Mouse (Mus musculus) megakaryocyte, embryonic 14.5 days (primary cell): ENCODE data around the gene Eid2. TPM values are rescaled to one million over a fixed set of nuclear protein-coding genes. Genes with fewer than 3 reads are reported as not detected.

Experiments used
- H3K27me3 ChIP-seq: replicated peaks from 2 replicates; pipeline ENCODE3; 2012; ENCODE audit warnings: inconsistent platforms
- H3K36me3 ChIP-seq: replicated peaks from 2 replicates; pipeline ENCODE3; 2012; ENCODE audit warnings: low read length, inconsistent platforms, mixed read lengths
- H3K4me1 ChIP-seq: 2 replicates; pipeline ENCODE4 v1.6.1; 2012; ENCODE audit warnings: inconsistent platforms
- H3K4me3 ChIP-seq: replicated peaks from 2 replicates; pipeline ENCODE3; 2012; ENCODE audit warnings: moderate library complexity, mild to moderate bottlenecking, inconsistent platforms
- H3K9me3 ChIP-seq: 2 replicates; pipeline ENCODE4 v1.6.1; 2012; ENCODE audit warnings: inconsistent platforms
- FLI1 ChIP-seq: IDR thresholded peaks from 2 replicates; pipeline ENCODE4 v1.6.1; 2012; ENCODE audit warnings: low read length, inconsistent platforms, mixed read lengths
- GATA1 ChIP-seq: IDR thresholded peaks from 3 replicates; pipeline ENCODE4 v1.6.1; 2012; ENCODE audit warnings: mixed read lengths, low read length, inconsistent platforms, borderline replicate concordance
- polyA plus RNA-seq: library from polyadenylated mRNA; stranded (reverse); fragments of >175 nt; gene quantifications from 2 replicates; pipeline ENCODE4 v1.2.3, GENCODE M21; 2012; ENCODE audit warnings: low replicate concordance; ENCODE audit not compliant: insufficient read depth

Gene Eid2
- polyA plus RNA-seq, 1 experiment = 8.1 TPM

- peaks cover 15% of the 10 kb centered on the region for H3K9me3 ChIP-seq
These were observed 22.5 kb downstream of the Eid2 start for GRCm38 (mm10) chr7:28290165-28290564.

DNA sequence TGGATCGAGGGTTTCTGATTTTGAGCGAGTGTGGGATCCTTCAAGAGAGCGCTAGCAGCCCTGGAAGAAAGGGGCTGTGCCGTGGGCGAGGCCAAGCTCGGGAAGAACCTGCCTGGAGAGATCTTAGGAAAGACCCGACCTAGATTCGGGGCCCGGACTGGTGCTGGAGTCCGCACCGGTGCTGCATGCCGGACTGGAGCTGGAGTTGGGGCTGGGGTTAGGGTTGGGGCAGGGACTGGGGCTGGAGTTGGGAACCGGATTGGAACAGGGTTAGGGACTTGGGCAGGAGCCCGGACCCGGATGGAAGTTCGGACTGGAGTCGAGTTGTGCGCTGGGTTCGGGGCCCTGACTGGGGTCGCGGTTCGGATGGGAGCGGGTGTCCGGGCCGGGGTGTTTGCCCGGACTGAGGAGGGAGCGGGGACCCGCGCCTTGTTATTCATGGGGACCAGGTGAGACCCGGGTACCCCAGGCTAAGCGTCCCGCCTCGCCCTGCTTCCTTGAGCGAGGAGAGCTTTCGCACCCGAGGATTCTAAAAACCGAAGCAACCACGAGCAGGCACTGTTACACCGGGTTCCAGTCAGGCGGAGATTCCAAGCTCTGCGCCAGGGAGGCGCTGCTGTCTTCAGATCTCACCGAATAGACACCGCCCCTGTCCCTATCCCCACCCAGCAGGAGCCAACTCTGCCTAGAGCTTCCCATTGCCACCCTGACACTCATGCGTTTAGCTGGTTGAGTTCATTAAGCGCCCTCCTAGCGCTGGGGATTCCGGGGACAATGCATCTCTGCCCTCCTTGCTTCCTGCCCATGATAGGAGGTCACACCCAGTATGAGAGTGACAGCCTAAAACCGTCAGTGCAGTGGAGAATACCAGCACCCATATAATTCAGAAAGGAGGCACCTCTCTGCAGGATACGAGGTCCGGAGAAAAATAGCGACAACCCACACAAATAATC lies 23.2 kb downstream of the Eid2 start, which contains the start of gene Selenov:
Selenov (minus strand) TSS at position 549 of the 953 bp plus-strand sequence.
- TF ChIP-seq GATA1 = no peak
- TF ChIP-seq FLI1 = no peak
- Histone ChIP-seq H3K9me3 (peaks cover 15% of the 10 kb centered on the region), H3K27me3 (peaks cover 93% of the 10 kb centered on the region), H3K36me3 (no peaks in the 10 kb centered on the region), H3K4me1 (peaks cover 38% of the 10 kb centered on the region), H3K4me3 (peak within 1 kb of the TSS; percentile 78)

More at GRCm38 (mm10) chr7:28290165-28290564, 22.5 kb downstream of the Eid2 start:
- H3K4me1 ChIP-seq = peaks cover 38% of the 10 kb centered on the region
- peaks cover 86% of the 10 kb centered on the region for H3K27me3 ChIP-seq
- H3K36me3 ChIP-seq = no peaks in the 10 kb centered on the region
- TF ChIP-seq GATA1 (no peak), FLI1 (no peak)
- H3K4me3 ChIP-seq = peak overlapping the region; percentile 78

DNA sequence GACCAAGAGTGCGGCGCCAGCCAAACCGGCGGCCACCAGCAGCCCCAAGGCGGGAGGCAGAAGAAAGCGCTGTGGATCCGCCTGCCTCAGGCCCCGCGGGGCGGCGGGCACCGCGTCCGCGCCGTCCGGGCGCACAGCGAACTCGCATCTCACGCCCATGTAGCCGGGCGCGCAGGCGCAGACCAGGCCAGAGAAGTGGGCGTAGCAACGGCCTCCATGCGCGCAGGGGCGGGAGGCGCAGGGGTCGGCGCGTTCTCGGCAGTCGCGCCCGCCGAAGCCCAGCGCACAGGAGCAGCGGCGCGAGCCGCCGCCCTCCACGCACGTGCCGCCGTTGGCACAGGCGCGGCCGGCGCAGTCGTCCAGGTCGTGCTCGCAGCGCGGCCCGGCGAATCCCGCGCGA lies 26.8 kb downstream of the Eid2 start:
- TF ChIP-seq GATA1 (no peak), FLI1 (no peak)
- Histone ChIP-seq H3K4me3 (peak overlapping the region; percentile 90), H3K36me3 (no peaks in the 10 kb centered on the region), H3K27me3 (peaks cover 95% of the 10 kb centered on the region), H3K4me1 (peaks cover 38% of the 10 kb centered on the region), H3K9me3 (no peaks in the 10 kb centered on the region)

DNA sequence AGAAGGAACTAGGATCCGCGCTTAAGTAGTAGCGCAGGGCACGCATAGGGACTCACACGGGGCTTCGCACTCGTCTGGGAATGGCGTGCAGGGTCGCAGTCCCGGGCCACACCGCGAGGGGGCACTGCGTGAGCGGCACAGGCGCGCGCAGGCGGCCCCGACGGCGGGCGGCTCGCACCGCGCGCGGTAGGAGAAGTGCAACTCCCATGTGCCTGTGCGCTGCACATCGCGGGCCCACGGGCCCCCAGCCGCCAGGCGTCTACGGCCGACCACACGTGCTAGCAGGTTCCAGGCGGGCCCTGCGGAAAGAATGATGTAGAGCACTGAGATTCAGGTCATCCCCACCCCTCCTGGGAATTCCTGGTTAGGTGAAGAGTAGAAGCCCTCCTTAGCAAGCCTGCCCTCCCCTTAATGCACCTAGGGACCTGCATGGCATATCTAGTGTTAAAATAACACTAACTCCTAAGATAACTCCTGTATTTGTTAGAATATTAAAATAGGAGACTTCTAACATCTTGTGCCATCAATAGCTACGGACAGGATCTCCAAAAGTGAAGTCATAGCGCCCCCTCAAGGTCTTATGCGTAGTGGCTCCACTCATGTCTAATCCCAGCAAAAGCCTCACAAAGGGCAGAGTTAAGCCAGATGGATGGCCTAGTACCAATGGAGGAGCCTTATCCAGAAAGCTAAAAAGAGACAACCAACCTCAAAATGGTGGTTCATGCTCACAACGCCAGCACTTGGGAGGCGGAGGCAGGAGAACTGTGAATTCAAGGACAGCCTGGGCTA lies 31.4 kb downstream of the Eid2 start:
- Histone ChIP-seq H3K27me3 (peaks cover 82% of the 10 kb centered on the region), H3K9me3 (no peaks in the 10 kb centered on the region), H3K36me3 (no peaks in the 10 kb centered on the region), H3K4me3 (peak overlapping the region; percentile 64), H3K4me1 (peaks cover 38% of the 10 kb centered on the region)
- TF ChIP-seq GATA1 = no peak
- no peak for TF ChIP-seq FLI1

DNA sequence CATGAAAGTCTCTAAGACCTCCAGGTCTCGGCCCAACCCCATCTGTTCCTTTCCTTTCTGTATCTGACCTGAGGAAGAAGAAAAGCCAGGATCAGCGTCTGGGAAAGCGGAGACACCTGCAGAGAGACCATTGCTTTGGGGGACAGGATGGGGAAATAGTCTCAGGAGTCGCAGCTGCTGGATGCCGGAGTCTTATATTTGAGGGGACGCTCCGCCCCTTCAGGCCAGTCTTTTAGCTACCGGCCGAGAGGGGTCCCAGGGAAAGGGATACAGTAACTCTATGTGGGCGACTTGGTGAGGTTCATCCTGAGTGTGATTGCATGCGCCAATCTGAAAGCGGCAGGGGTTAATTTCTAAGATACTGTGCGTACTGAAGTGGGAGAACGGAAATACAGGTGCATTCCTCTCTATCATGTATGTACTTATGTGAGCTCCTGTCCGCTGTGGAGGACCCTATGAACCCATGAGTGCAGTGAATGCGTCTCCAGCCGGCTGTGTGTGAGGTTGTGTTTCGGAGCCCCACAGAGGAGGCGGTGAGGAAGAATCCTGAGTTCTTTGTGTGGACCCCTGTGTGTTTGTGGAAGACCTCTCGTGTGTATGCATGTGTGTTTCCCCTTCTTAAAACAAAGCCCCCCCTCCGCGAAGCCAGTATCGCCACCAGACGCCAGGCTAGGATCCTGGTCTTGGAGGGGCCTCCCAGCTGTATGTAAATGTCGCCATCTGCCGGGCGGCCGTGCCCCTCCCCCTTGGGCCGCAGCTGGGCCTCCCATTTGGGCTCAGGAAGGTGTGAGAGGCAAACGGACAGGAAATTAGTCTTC lies 34.1 kb downstream of the Eid2 start, which contains the start of gene Dll3:
Dll3 (minus strand) TSS at position 623 of the 818 bp plus-strand sequence.
- Histone ChIP-seq H3K9me3 (no peaks in the 10 kb centered on the region), H3K4me1 (peaks cover 29% of the 10 kb centered on the region), H3K4me3 (peak within 1 kb of the TSS; percentile 86), H3K36me3 (peaks cover 25% of the 10 kb centered on the region), H3K27me3 (peaks cover 55% of the 10 kb centered on the region)
- TF ChIP-seq GATA1 (no peak), FLI1 (no peak)

- H3K36me3 ChIP-seq = peaks cover 63% of the 10 kb centered on the region
- no peaks in the 10 kb centered on the region for H3K9me3 ChIP-seq
- H3K4me1 ChIP-seq = peaks cover 31% of the 10 kb centered on the region
- H3K27me3 ChIP-seq = peaks cover 19% of the 10 kb centered on the region
- no peak overlapping the region for H3K4me3 ChIP-seq
- TF ChIP-seq GATA1 (no peak), FLI1 (no peak)
These were observed 38.0 kb downstream of the Eid2 start for GRCm38 (mm10) chr7:28305641-28306040.

- Histone ChIP-seq H3K9me3 (no peaks in the 10 kb centered on the region), H3K4me1 (peaks cover 34% of the 10 kb centered on the region), H3K4me3 (no peak overlapping the region), H3K36me3 (peaks cover 63% of the 10 kb centered on the region), H3K27me3 (peaks cover 14% of the 10 kb centered on the region)
- TF ChIP-seq GATA1 (no peak), FLI1 (no peak)
These were observed 38.5 kb downstream of the Eid2 start for GRCm38 (mm10) chr7:28306216-28306615.

DNA sequence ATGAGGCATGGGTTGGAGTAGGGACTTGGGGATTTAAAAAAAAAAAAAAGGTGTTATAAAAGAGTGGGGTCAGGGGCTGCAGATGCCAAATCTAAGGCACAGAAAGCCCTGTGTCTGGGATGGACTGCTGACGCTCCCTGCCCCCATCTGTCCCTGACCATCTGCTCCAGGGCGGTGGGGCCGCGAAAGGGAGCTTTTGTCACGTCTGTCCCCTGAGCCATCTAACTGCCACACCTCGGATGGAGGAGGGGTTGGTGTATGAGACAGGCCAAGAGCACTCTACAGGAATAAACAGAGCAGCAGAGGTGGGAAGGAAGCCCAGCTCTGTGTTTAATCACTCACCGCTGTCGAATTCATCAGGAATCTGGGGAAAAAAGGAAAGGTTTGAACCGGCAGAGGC lies 42.1 kb downstream of the Eid2 start:
- H3K4me3 ChIP-seq = no peak overlapping the region
- peaks cover 30% of the 10 kb centered on the region for H3K4me1 ChIP-seq
- peaks cover 68% of the 10 kb centered on the region for H3K36me3 ChIP-seq
- TF ChIP-seq GATA1 (no peak), FLI1 (no peak)
- no peaks in the 10 kb centered on the region for H3K27me3 ChIP-seq
- H3K9me3 ChIP-seq = no peaks in the 10 kb centered on the region
